Mouse (Mus musculus) T-helper 1 cell (primary cell): ENCODE measurements around the gene Iqcf5.
"Not testable (repeated sequence)": the region's sequence is repeated elsewhere in the genome, so short reads cannot be mapped to it uniquely, and the experiment has no call there.

Source experiments
- in situ Hi-C: fragments of 300-600 bp; cut with MboI, MseI; formaldehyde crosslinking; loops from one replicate; pipeline ENCODE4 v1.15.1; 2025; ENCODE audit warnings: high pct_unique_total_duplicates

Iqcf5 gene

DNA sequence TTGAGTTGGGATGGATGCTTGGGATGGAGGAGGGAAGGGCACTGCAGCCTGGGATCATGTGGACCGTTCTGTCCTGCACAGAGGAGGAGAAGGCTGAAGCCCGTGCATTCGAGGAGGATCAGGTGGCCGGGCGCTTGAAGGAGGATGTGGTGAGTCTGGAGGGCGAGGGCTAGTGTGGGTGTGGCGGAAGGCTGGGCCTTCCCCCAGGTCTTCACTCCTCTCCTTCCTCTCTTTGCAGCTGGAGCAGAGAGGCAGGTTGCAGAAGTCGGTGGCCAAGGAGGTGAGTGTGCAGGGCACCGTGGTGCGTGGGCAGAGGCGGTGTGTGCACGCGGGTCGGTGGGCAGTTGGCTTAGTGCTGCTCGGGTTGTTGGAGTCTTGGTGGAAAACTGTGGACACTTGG lies 33.3 kb upstream of the Iqcf5 start:
- in situ Hi-C loops = no loop called here

DNA sequence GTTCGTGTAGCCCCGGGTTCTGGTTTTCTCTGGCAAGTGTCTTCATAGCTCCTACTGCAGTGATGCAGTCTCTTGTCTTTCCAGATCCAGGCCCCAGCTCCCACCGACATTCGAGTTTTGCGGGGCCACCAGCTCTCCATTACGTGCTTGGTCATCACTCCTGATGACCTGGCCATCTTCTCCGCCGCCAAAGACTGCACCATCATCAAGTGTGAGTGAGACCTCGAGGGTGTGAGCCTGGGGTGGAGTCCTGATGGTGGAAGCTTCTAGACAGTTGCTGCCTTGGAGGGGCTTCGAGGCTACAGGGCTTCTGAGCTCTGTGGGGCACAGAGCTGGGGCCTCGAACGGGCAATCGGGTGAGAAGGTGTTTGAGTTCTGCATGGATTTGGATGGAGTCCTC lies 32.7 kb upstream of the Iqcf5 start:
- in situ Hi-C loops = no loop called here

DNA sequence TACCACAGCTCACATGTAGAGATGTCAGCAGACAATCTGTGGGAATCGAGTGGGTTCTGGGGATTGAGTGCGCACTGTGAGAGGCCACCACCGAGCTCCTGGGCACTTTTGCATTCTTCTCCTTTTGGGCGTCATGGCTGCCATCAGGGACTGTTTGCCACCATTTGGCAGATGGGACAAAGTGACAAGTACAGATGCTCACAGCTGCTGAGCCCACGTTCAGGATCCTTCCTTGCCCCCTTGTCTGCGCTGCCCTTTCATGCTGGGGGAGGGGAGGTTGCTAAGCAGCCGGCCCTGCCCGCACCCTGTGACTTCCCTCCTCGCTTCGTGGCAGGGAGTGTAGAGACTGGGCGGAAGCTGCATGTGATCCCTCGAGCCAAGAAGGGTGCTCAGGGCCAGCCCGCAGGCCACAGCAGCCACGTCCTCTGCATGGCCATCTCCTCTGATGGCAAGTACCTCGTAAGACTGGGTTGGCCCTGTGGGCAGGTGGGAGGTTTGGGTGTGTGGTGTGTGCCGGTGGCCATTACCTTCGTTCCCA lies 31.7 kb upstream of the Iqcf5 start:
- in situ Hi-C loops = no loop called here

DNA sequence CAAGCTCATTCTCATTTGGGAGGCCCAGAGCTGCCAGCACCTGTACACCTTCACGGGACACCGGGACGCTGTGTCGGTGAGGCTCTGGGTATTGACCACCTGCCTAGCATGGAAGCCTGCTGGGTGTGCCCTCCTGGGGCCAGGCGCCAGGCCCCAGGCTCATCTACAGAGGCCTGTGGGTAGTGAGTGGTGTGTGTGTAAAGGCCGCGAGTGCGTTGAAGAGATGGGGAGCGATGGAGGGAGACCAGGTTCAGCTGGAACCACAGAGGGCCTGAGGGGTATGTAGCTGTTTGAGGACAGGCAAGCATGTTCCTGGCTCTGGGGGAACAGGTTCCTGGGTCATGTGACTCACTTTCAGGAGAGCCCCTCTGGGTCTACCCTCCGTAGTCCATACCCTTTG lies 31.2 kb upstream of the Iqcf5 start:
- in situ Hi-C loops = no loop called here

DNA sequence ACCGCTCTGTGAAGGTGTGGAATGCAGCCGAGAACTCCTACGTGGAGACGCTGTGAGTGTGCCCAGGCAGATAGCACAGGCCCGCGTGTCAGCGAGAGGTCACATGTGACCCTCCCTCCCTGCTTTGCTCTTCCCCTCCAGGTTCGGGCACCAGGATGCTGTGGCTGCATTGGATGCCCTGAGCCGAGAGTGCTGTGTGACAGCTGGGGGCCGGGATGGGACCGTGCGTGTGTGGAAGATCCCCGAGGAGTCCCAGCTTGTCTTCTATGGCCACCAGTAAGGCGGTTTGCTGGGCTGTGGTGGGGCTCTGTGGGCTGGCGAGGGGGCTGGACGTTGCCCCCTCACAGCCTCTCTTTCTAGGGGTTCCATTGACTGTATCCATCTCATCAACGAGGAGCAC lies 30.8 kb upstream of the Iqcf5 start:
- in situ Hi-C loops = no loop called here

DNA sequence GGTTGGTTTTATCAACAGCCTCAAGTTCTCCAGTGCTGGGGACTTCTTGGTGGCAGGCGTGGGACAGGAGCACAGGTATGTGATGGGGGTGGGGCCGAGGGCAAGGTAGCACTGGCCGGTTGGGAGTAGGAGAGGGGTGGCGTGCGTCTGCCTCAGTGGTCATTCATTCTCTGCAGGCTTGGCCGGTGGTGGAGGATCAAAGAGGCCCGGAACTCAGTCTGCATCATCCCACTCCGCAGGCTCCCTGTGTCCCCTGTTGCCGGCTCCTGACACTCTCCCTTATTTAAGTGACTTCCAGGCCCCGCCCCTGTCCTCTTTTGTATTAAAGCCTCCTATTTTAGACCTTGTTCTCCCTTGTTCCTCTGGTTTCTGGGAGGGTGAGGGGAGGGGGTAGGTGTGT lies 29.3 kb upstream of the Iqcf5 start:
- in situ Hi-C loops = no loop called here

DNA sequence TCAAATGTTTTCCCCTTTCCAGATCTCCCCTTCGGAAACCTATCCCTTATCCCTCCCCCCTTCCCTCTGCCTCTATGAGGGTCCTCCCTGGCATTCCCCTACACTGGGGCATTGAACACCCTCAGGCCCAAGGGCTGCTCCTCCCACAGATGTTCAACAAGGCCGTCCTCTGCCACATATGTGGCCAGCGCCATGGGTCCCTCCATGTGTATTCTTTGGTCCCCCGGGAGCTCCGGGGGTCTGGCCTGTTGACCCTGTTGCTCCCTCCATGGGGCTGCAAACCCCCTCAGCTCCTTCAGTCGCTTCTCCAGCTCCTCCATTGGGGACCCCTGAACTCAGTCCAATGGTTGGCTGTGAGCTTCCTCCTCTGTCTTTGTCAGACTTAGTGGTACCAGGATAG lies 26.8 kb upstream of the Iqcf5 start:
- in situ Hi-C loops = not testable (repeated sequence)

DNA sequence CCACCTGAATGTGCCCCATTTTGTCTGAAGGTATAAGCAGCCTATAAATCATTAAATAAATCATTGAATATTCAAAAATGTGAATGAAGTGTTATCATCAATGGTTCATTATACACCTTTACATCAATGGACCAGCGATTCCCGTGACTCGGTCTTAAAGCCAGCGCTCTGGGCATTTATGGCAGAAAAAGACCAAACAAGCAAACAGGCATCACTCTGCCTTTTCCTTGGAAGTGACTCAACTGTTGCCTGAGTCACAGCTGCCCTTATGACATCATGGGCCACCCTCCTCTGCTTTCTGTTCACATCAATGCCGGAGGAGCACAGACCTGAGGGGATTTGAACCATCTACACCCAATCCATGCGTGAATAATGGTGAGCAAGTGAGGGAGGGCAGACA lies 14.7 kb upstream of the Iqcf5 start, which contains the start of gene Iqcf1:
Iqcf1 (plus strand) TSS at position 301 of the 400 bp plus-strand sequence.
- in situ Hi-C loops = no loop called here

DNA sequence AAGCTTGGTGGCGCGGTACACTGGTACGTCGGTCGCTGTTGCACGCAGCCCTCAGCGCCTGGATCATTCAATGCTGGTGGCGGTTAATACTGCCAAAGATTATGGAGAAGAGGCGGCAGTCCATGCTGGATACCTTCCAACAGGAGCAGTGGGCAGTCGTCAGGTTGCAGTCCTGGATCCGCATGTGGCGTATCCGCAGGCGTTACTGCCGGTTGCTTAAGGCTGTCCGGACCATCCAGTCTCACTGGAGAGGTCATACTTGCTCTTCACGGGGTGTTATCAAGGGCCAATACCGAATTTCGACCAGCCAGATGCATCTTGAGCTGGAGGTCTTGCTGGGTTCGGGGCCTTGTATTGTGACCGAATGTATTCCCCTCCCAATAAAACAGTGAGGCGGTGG lies 12.5 kb upstream of the Iqcf5 start:
- in situ Hi-C loops = no loop called here

DNA sequence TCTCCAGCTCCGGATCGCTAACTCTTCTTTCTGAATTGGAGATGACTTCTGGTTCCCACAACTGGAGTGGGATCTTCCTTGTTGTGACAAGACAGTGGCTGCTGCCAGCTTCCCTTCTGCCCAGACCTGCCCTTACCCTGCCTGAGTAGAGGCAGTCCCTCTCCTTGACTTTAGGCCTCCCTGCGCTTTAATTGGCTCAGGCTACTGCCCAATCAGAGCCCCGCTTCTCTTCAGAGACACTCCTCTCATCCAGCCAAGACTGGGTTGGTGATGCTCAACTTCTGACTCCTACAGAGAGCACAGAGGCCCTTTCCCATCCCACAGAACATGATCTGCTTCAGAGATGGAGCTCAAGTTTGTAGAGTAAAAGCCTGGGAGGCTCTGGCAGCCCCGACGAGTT lies 10.1 kb upstream of the Iqcf5 start:
- in situ Hi-C loops = no loop called here

DNA sequence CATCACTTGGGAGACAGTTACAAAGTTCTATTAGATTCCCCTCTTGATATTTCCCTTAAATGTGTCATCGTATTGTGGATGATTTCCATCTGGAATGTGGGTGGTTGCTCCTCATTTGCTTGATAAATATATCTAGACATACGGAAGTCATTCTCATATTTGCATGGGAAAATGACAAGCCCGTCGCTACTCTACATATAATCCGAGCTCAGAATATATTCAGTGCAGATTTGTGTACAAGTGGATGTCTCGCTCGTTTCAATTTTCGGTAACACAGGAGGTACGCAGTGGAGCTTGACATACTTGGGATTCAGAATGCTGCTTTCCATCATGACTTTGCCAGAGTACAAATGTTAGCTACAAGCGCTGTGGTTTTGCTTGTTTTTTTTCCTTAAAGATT lies 5.0 kb upstream of the Iqcf5 start:
- in situ Hi-C loops = no loop called here

DNA sequence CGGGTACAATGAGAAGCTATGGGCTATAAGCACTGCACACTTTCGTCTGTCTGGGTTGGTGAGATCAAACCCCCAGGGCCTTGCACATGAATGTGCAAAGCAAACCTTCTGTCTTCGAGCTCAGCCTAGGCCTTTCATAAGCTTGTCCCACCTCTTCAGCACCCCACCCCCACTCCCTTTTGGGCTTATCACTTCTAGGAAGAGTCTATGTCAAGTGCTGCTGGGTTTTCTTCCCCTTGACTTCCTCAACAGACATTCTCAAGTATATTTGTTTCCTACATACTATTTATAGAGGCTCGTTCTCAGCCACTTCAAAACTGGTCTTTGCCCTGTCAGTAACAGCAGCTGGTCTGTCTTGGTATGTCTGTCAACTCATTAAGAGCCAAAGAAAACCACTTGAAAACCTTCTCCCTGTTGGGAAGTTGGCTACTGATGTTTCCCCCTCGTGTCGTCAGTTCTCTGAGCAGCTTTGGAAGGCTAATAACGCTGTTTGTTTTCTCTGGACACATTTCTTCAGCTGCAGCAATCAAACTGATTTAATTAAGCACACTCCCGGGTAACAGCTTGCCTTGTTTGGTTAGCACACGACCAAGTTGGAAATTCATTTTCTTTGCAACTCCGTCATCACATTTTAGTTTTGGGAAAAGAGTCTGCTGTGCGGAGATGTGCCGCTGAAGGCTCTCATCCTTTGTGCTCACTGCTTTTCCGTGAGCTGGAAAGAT lies 1.5 kb upstream of the Iqcf5 start:
- in situ Hi-C loops = no loop called here

DNA sequence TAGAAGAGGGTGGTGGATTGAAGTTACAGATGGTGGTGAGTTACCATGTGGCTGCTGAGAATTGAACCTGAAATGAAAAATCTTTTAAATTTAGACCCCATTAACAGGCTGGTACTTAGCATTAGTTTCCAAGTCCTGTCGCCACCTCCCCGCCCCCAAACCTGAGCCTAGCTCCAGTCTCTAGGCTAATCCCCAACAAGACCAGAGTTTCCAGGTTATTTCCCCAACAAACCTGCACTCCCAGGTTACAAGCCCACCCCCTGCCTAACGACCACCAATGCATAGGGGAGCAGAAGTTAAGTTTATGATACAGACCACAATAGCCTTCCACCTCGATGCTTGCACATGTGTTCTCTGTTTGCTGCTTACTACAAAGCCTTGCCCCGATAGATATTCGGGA lies 807 bp upstream of the Iqcf5 start:
- in situ Hi-C loops = no loop called here

DNA sequence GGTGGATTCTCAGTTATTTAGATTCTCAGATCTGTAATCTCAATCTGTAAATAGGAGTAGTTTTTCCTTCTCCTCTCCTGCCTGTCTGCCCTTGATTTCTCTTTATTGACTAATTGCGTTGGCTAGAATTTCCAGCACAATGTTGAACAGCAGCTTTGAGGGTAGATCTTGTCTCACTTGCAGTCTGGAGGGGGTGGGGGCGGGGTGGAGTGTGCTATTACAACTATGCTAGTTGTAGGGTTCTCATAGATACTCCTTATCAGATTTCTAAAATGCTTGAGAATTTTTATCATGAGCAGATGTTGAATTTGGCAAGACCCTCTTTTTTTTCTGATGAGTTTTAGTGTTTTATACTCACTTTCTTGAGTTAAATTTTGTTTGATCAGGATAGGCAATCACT lies 5.1 kb downstream of the Iqcf5 start:
- in situ Hi-C loops = no loop called here

DNA sequence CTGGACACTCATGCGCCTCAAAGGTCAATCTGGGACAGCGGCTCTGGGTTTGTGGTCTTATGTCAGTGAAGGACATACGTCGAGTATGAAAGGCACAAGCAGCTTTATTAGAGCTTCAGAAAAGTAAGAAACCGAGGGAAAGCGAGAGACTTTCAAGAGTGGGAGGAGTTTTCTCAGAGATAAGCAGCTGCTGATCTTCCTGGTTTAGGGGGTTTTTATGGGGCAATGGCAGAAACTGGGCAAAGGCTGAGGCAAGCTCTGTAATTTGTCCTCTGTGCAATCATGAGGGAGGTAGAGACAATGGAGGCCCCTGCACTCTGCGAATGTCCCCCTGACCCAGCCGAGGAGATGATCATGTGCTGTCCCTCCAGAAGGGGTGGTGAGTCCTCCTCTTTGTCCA lies 5.5 kb downstream of the Iqcf5 start:
- in situ Hi-C loops = loop anchor here (10.0 kb wide), 1 partner anchor 675 kb away; no protein-coding TSS in a partner anchor

DNA sequence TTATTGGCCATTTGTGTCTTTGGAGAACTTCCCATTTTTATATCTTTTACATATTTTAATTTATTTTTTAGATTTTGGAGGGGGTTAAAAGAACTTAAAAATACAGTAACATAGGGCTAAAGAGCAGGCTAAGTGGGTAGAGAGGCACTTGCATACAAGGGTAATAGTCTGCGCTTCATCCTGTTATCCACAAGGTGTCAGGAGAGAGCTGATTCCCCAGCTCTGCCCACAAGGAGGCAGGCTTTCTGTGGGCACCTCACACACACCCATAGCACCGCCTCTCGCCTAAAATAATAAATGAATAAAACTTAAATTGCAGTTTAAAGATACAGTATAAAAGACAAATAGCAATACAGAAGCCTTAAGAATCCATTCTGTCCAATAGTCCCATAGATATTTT lies 17.5 kb downstream of the Iqcf5 start:
- in situ Hi-C loops = no loop called here

DNA sequence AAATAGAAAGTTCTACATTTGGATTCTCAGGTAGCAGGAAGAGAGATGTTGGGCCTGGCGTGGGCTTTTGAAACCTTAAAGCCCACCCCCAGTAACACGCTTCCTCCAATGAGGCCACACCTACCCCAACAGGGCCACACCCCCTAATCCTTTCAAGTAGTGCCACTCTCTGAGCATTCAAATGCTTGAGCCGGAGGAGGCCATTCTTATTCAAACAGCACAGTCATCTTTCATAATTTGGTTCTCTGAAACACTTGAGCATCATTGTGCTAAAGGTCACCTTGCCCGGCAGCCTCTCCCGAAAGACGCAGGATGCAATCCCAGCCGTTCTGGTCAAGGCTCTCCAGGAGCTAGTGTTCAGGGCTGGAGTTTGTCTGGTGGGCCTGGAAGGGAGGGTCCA lies 19.9 kb downstream of the Iqcf5 start:
- in situ Hi-C loops = no loop called here

DNA sequence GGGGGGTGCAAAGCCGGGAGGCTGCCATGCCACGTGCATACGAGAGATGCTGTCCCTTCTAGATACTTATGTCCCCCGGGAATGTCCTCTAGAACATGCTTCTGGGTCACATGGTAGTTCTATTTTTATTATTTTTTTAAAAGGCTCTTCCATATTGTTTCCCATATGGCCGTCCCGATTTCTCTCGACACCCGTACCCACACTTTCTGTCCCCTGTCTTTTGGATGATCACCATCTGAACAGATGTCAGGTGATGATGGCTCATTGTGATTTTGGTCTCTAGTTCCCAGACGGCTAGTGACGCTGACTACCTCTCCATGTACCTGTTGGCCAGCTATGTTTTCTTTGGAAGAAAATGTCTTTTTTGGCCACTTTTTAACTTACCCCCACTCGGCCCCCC lies 20.6 kb downstream of the Iqcf5 start:
- in situ Hi-C loops = no loop called here

DNA sequence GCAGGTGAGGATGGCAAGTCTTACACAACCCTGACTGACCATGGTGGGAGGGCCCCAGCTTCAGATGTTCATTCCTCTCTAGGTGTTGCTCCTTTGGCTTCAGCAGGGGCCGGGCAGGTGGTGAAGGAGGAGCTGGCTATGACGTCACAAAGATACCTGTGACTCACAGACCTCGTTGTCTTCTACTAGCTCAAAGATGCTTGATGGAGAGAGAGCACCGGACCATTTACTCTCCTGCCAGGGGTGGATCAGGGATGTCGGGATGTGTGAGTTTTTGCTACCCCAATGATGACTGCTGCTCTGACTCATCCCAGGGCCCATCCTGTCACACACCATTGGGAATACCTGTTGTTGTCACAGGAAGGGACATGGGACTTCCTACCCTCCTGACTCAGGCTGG lies 47.2 kb downstream of the Iqcf5 start, which contains the start of gene Iqcf3:
Iqcf3 (minus strand) TSS at position 101 of the 400 bp plus-strand sequence.
- in situ Hi-C loops = no loop called here

DNA sequence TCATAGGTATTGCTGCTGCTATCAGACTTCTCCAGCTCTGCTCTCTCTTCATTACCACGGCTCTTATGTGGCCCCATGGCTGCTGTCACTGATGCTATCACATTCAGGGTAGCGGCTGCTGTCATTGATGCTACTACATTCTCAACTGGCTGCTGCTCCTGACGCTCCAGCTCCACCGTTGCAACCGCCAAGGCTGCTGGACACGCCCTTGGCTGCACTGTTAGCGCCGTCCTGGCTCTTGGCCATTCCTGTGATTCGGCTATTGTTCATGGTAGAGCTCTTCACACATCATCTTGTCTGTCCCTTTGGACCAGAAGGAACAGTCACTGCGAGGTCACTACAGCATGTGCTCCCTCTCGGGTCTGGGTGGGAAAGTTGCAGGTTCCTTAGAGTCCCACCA lies 47.9 kb downstream of the Iqcf5 start:
- in situ Hi-C loops = no loop called here

DNA sequence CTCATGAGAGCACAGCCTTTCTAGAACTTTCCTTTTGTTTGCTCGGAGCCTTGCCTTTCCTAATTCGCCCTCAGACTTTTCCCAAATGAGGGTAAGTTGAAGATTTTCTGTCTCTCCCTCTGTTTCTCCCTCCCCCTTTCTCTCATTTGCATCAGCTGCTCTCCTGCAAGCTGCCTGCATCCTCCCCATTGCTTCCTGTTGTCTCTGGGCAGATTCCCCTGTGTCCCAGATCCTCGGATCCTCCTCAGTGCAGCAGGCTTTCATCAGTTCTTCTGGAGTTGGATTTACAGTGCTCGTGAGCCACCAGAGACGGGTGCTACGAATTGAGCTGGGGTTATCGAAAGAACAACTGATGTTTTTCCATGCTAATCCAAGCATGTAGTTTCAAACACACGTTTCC lies 49.7 kb downstream of the Iqcf5 start:
- in situ Hi-C loops = no loop called here
